In the genomic region with DNA sequence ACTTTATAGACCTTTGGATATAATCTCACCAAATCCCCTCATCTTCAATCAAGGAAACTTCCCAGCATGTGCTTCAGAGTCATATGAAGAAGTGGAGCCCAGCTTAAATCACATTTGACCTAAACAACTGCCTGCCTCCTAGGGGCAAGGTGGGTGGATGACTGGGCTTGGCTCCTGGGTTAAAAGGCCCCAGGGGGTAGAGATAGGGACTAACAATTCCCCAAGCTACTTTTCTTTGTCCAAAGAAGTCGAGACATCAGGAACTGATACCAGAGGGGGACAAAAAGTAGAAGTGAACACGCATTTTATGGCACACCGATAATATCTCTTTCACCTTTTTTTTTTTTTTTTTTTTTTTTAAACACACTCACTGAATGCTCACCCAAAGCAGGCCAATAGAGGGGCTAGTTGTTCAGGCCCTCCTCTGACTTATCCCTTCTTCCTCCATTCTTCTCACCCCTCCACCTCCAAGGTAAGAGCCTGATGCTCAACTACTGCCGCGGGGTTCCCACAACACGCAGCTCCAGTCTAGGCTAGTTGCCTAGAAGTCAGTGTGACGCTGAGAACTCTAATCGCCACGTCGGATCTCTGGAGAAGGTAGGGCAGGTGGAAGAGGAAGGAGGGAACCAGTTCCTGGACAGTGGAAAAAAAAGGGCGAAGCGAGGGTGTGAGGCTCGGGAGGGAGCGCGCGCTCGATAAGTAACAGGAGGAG, we compare ENCODE assay signal across 8 mouse cellular contexts. TPM values are rescaled to one million over a fixed set of nuclear protein-coding genes. Genes with fewer than 3 reads are reported as not detected.
DNase-seq lines count a peak whose midpoint lies in the region; ATAC-seq and TF ChIP-seq lines count a peak whose summit lies in the region.

No protein-coding gene starts in this region.

- peak; percentile 7; the same call in 1 of the 2 replicates for TF ChIP-seq EP300 in heart, postnatal 0 days (IDR thresholded peaks at IDR 0.05; ENCODE audit: low read depth)

- peak overlapping the region; percentile 95 for H3K4me3 ChIP-seq in lung, adult 2 months (replicated peaks; ENCODE audit: extremely low read depth, low read depth, low read length)
- H3K4me3 ChIP-seq in heart, postnatal 0 days (ENCODE audit: low read depth, low read length): peak overlapping the region; percentile 84
- peak overlapping the region; percentile 93 for H3K4me3 ChIP-seq in limb, embryonic 11.5 days (ENCODE audit: low read depth, low read length)
- H3K4me3 ChIP-seq in midbrain, embryonic 15.5 days: peak overlapping the region; percentile 82

- H3K9me3 ChIP-seq in heart, postnatal 0 days (replicated peaks; ENCODE audit: control insufficient read depth, low read length): no peaks in the 10 kb centered on the region
- no peaks in the 10 kb centered on the region for H3K9me3 ChIP-seq in limb, embryonic 11.5 days (ENCODE audit: control insufficient read depth, low read length)
- H3K9me3 ChIP-seq in midbrain, embryonic 15.5 days: no peaks in the 10 kb centered on the region

- intact Hi-C loops in left cerebral cortex, postnatal 36 days (cut with DNase I): loop anchor here (2.0 to 10.0 kb wide), 4 partner anchors 93 to 309 kb away; no protein-coding TSS in a partner anchor

- no peak for DNase-seq in lung, adult 2 months
- DNase-seq in lung, postnatal 25 days (ENCODE audit: low spot score): no peak
- peak; percentile 43 to 49 for DNase-seq in cerebellum, postnatal 10 days
- DNase-seq in heart, postnatal 0 days (ENCODE audit: low spot score): peak; percentile 69
- no peak for DNase-seq in limb, embryonic 11.5 days (ENCODE audit: low spot score)
- peak; percentile 45 for DNase-seq in thymus, postnatal 25 days
- DNase-seq in left cerebral cortex, postnatal 36 days (ENCODE audit: low spot score in 2 of 2): no peak

- TF ChIP-seq POLR2A in lung, adult 2 months (IDR thresholded peaks at IDR 0.05; ENCODE audit: borderline replicate concordance, extremely low read depth, low read depth, low read length): peak; percentile 80; the same call in 1 of the 2 replicates

- no peak for ATAC-seq in heart, postnatal 0 days (ENCODE audit: insufficient read depth, low read depth)
- no peak; the same call in 1 of the 2 replicates for ATAC-seq in limb, embryonic 11.5 days (ENCODE audit: insufficient number of reproducible peaks, low FRiP score, low TSS enrichment, low read depth)
- no peak for ATAC-seq in midbrain, embryonic 15.5 days (replicated peaks)

- 2% methylated on average over 17 of the region's 17 CpGs for WGBS in lung, adult 2 months
- under 1% methylated on average over 17 of the region's 17 CpGs for WGBS in heart, postnatal 0 days
- 1% methylated on average over 17 of the region's 17 CpGs for WGBS in limb, embryonic 11.5 days
- WGBS in midbrain, embryonic 15.5 days: 1% methylated on average over 17 of the region's 17 CpGs

- peak overlapping the region; percentile 93 for H3K9ac ChIP-seq in heart, postnatal 0 days (replicated peaks; ENCODE audit: low read depth, low read length)
- H3K9ac ChIP-seq in limb, embryonic 11.5 days (ENCODE audit: low read length): no peak overlapping the region
- H3K9ac ChIP-seq in midbrain, embryonic 15.5 days: peak overlapping the region; percentile 54

- peak overlapping the region; percentile 68 for H3K4me2 ChIP-seq in heart, postnatal 0 days (ENCODE audit: low read depth, low read length)
- peak overlapping the region; percentile 49 for H3K4me2 ChIP-seq in limb, embryonic 11.5 days (ENCODE audit: low read depth, severe bottlenecking)
- peak overlapping the region; percentile 54 for H3K4me2 ChIP-seq in midbrain, embryonic 15.5 days

- no peaks in the 10 kb centered on the region for H3K36me3 ChIP-seq in heart, postnatal 0 days (replicated peaks; ENCODE audit: control insufficient read depth, insufficient read depth, low read length)
- no peaks in the 10 kb centered on the region for H3K36me3 ChIP-seq in limb, embryonic 11.5 days (ENCODE audit: control insufficient read depth, insufficient read depth, low read length)
- H3K36me3 ChIP-seq in midbrain, embryonic 15.5 days (replicated peaks): no peaks in the 10 kb centered on the region

- peaks cover 12% of the 10 kb centered on the region for H3K4me1 ChIP-seq in lung, adult 2 months (ENCODE audit: control insufficient read depth, insufficient read depth, low read length)
- peaks cover 20% of the 10 kb centered on the region for H3K4me1 ChIP-seq in heart, postnatal 0 days (ENCODE audit: control insufficient read depth, insufficient read depth)
- peaks cover 15% of the 10 kb centered on the region for H3K4me1 ChIP-seq in limb, embryonic 11.5 days (ENCODE audit: control insufficient read depth, insufficient read depth, low read length)
- peaks cover 36% of the 10 kb centered on the region for H3K4me1 ChIP-seq in midbrain, embryonic 15.5 days

- H3K27ac ChIP-seq in heart, postnatal 0 days (ENCODE audit: low read depth): peak overlapping the region; percentile 95
- no peak overlapping the region for H3K27ac ChIP-seq in limb, embryonic 11.5 days (replicated peaks; ENCODE audit: low read depth, low read length)
- H3K27ac ChIP-seq in midbrain, embryonic 15.5 days: peak overlapping the region; percentile 95

- H3K27me3 ChIP-seq in heart, postnatal 0 days (ENCODE audit: control insufficient read depth, insufficient read depth, low read length): no peaks in the 10 kb centered on the region
- no peaks in the 10 kb centered on the region for H3K27me3 ChIP-seq in limb, embryonic 11.5 days (ENCODE audit: control insufficient read depth, insufficient read depth, low read length)
- no peaks in the 10 kb centered on the region for H3K27me3 ChIP-seq in midbrain, embryonic 15.5 days (replicated peaks)

- no peak for TF ChIP-seq CTCF in lung, adult 2 months (IDR thresholded peaks at IDR 0.05; ENCODE audit: insufficient read depth, low read length)
- TF ChIP-seq CTCF in heart, postnatal 0 days (IDR thresholded peaks at IDR 0.05; ENCODE audit: low read depth): peak; percentile 35

RNA-seq across cellular contexts. Expression of a gene that starts 0.6 kb away (rescaled TPM):
- polyA plus RNA-seq in lung, adult 2 months (2012; rRNA removed): 43.0 and 48.9 TPM in 2 replicates
- total RNA-seq in heart, postnatal 0 days (2014; rRNA removed; ENCODE audit: low replicate concordance): 385 and 413 TPM in 2 replicates
- 272 and 278 TPM in 2 replicates for polyA plus RNA-seq in heart, postnatal 0 days (2015; fragmentation: Nextera tagmentation; extraction: Ambion mirVana)
- 356 and 387 TPM in 2 replicates for polyA plus RNA-seq in limb, embryonic 11.5 days (2014; fragmentation: Nextera tagmentation; extraction: Ambion mirVana)
- polyA plus RNA-seq in midbrain, embryonic 15.5 days (2015; fragmentation: Nextera tagmentation; extraction: Ambion mirVana): 247 and 257 TPM in 2 replicates
- 100 to 1,000 TPM; 123 to 135 TPM for total RNA-seq in left cerebral cortex, postnatal 36 days (2021)

Comparison
In these comparisons a context has a peak if more than half of its experiments do, and no peak if none do; other contexts are left out.
1. DNase-seq: peak in cerebellum, postnatal 10 days (2 of 2), heart, postnatal 0 days (single experiment) and thymus, postnatal 25 days (single experiment); none in lung, adult 2 months (single experiment), lung, postnatal 25 days (single experiment), limb, embryonic 11.5 days (single experiment) and left cerebral cortex, postnatal 36 days (0 of 2).
2. Peak in every context shown above with its lines, with median percentiles within 50 percentile points of each other: H3K4me3 ChIP-seq and H3K4me2 ChIP-seq.